Mouse (Mus musculus): ENCODE data around the gene Rfxank.

Rfxank gene

GRCm38 (mm10) chr8:70139026-70139857 is at the start of gene Rfxank, which contains the start of the genes Borcs8 and Mef2b:
TSS of gene Rfxank (minus strand) at chr8:70139154.
TSS of gene Borcs8 (plus strand) at chr8:70139499.
TSS of gene Mef2b (plus strand) at chr8:70139711.
- peak; percentile 98 for DNase-seq

GRCm38 (mm10) chr8:70188707-70189106 is 49.8 kb upstream of the Rfxank start:
- DNase-seq: no peak

DNA sequence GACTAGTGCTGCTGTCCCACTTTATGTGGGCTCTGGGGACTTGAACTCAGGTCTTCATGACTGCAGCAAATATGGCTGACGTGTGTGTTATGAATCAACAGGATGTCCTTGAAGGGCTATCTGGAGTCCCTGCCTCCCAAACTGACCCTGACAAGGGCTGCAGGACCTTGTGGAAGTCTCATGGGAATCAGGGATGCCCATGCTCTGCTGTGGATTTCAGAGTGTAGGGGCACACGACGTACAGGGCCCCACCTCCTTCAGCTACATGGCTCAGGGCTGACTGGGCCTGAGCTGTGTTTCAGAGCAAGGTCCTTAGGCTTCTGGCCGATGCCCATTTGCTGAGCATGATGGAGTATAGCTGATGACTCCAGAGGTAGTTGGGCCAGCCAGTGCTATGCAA is 44.2 kb upstream of the Rfxank start:
- DNase-seq: no peak

DNA sequence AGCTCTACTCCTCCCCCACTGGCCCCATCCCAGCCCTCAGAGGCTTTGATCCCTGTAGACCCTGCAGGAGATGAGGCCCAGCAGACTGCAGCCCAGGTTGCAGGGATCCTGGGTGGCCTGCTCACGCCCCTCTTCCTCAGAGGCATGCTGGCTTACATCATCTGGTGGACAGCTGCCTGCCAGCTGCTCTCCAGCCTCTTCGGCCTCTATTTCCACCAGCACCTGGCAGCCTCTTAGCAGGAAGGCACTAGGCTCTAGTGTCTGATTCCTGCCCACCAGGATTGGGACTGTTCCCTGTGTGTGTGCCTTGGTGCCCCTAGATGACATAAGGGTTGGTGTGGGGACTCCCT is 42.9 kb upstream of the Rfxank start:
- DNase-seq: no peak

DNA sequence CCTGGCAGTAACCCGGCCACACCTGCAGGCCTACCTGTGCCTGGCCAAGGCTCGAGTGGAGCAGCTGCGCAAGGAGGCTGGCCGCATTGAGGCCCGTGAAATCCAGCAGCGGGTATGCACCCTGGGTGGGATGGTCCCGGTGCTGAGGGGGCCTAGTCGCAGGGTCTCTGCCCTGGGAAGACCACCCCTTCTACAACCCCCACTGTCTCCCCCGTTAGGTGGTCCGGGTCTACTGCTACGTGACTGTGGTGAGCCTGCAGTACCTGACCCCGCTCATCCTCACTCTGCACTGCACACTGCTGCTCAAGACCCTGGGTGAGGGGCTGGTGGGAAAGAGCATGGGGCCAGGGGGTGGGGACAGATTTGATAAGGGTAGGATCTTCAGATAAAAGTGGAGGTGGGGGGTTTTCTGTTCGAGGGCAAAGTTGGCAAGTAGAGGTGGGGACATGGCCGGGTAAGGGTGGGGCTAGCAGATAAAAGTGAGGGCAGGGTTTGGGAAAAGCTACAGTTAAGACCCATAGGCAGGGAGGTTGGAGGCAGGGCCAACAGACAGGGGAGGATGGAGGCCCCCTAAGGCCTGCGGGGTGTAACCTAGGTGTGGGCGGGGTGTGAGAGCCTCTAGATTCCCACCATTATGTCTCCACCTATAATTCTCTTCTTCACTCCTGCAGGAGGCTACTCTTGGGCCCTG is 42.4 kb upstream of the Rfxank start:
- no peak for DNase-seq

- no peak for DNase-seq
These were observed 40.1 kb upstream of the Rfxank start for GRCm38 (mm10) chr8:70179082-70179481.

GRCm38 (mm10) chr8:70178231-70178630 is 39.3 kb upstream of the Rfxank start:
- DNase-seq: no peak

DNA sequence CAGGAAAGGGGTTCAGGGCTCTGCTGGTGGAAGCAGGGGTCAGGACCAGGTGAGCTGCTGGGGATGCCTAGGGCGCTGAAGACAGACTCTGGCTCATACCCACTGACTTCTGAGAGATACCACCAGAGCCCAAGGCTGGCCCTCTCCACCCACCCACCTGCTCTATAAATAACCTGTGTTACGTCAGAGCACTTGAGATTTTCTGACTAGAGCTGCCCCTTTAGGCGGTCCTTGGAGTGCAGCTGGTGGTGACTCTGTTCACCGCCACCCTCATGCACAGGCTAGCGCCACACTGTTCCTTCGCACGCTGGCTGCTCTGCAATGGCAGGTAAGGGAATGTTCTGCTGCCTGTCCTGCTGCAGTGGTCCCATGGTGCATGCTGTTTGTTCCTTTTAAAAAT is 35.1 kb upstream of the Rfxank start:
- no peak for DNase-seq

GRCm38 (mm10) chr8:70173320-70173719 is 34.4 kb upstream of the Rfxank start:
- DNase-seq: no peak

GRCm38 (mm10) chr8:70172043-70172681 is 33.2 kb upstream of the Rfxank start, which contains the start of gene Tmem161a:
TSS of gene Tmem161a (plus strand) at chr8:70172356.
- peak; percentile 83 for DNase-seq

- DNase-seq: no peak
These were observed 32.3 kb upstream of the Rfxank start for GRCm38 (mm10) chr8:70171240-70171639.

DNA sequence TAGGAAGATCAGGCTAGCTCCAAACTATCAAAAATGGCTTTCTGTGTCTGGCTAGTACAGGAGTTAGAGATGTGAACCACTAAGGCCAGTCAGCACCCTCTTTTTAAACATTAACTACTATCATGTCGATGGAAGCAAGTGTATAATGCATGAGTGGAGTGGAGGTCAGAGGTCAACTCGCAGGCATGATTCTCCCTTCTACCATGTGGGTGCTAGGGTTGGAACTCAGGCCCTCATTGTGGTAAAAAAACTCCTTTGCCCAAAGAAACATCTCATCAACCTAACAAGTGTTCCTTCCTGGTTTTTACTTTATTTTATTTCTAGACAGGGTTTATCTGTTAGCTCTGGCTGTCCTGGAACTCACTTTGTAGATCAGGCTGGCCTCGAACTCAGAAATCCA is 31.8 kb upstream of the Rfxank start:
- no peak for DNase-seq

DNA sequence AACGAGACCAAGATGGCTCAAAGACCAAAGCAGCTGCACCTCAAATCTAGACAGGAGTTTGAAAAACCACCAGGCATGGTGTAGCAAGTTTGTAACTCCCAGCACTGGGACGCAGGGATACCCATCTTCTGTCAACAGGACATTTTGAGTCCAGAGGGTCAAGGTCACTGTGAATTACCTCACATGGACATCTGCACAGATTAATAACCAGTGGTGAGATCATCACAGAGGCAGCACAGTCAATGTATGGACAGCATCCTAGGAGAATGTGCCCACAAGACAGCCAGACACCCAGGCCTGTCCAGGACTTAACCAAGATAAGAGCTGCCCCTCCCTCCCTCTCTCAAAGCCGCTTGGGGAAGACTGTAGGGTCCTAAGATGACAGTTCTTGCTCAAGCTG is 31.2 kb upstream of the Rfxank start:
- DNase-seq: no peak

DNA sequence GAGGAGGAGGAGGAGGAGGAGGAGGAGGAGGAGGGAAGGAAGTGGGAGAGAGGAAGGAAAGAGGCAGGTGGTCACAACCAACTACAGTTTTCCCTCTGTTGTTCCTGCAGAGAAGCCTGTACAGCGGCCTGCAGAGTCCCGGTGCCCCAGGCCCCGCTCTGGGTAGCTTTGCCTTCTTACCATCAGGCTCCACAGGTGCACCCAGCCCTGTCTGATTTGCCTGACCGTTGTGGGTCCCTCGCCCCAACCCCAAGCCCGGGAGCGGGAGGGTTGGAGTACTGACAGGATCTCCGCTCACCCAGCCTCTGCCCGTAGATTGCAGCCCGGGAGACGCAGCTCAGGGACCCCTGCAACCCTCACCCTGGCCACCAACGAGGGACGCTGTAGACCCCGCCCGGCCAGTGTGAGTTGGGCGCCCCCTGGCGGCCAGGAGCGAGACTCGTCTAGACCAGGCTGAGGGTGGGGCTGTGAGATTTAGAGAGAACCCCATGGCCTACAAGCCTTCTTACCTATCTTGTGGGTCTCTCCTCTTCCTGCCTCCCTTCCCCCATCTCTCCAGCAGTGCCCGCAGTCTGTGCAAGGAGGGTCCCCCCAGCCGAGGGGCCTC is 27.7 kb upstream of the Rfxank start:
- peak; percentile 80 for DNase-seq

- DNase-seq: no peak
These were observed 24.4 kb upstream of the Rfxank start for GRCm38 (mm10) chr8:70163316-70163715.

DNA sequence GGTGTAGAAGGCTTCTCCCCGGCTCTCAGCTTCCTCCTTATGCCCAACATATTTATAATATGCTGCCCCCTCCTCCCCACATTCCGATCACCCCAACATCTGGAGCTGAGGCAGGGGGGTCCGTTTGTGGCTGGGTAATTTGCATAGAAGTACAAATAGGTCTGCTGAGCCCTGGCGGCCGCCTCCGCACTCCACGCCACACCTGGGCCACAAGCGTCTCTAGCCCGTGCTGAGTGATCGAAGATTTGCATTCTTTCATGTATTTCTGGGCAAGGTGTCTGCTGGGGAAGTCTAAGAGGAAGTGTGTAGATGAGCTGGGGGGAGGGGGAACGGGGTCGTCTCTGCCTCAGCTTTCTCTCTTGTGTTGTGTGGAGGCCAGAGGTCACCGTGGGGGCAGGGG is 21.1 kb upstream of the Rfxank start:
- DNase-seq: no peak

DNA sequence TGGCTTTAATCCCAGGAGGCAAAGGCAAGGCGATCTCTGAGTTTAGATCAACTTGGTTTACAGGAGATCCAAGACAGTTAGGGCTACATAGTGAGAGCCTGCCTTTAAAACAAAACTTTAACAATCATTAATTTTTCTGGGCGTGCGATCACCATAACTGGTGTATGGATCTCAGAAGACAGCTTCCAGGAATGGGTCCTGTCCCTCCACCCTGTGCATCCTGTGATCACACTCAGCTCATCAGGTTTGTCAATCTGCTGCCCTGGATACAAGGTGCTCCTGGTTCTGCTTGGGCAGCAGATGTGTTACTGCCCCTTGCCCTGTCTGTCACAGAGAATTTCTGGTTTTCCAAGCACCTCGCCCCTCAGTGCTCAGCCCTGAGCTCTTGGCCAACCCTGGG is 20.3 kb upstream of the Rfxank start:
- DNase-seq: no peak

- peak; percentile 71 for DNase-seq
These were observed 19.3 kb upstream of the Rfxank start for GRCm38 (mm10) chr8:70158069-70158853.

DNA sequence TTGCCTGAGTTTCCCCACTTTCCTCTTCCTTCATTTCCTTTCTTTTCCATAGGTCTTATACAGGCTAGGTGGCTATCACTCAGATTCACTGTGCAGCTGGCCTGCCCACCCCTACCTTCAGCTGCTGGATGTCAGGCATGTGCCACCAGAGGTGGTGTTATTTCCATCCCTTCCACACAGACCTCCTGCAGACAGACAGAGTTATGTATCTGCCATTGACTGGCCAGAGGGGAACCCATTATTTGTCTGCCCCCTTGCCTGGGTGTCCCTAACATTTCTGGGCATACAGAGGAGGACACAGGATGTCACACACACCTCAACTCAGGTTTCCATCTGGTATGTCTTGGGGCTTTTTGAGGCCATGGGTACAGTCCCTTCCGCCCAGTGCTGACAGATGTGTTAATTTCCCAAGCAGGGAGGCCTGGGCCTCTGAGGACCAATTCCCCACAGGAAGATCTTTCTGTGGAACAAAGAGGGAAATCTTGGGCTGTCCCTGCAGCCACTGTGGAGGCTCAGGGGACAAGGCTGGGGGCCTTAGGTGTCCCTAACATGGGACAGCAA is 18.4 kb upstream of the Rfxank start:
- no peak for DNase-seq

- peak; percentile 61 for DNase-seq
These were observed 13.7 kb upstream of the Rfxank start for GRCm38 (mm10) chr8:70152537-70153257.

DNA sequence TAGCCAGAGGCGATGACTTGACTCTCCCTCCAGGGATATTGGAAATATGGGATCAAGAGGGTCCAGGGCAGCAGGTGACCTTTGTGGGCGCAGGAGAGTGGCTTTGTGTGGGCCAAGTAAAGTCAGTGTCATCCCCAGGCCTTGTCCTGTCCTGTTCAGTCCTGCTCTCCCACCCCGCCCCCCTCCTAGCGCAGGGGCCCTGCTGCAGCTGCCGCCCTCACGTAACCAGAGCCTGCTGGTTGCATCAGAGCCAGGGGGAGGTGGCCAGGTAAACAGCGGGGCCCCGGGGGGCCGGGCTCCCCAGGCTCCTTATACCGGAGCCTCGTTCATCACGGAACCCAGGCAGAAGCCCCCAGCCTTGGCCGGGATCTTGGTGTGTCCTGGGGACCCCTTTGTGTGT is 11.2 kb upstream of the Rfxank start:
- DNase-seq: no peak
